Mouse (Mus musculus): Measurements from ENCODE around the gene Ism1. TPM values are rescaled to one million over a fixed set of nuclear protein-coding genes. Genes with fewer than 3 reads are reported as not detected.
A peak's percentile ranks its signal among the peaks of the same experiment; 100 is the strongest.

Ism1 gene
- total RNA-seq, 2 experiments from 2014 or later = 4.9 to 6.0 TPM

DNA sequence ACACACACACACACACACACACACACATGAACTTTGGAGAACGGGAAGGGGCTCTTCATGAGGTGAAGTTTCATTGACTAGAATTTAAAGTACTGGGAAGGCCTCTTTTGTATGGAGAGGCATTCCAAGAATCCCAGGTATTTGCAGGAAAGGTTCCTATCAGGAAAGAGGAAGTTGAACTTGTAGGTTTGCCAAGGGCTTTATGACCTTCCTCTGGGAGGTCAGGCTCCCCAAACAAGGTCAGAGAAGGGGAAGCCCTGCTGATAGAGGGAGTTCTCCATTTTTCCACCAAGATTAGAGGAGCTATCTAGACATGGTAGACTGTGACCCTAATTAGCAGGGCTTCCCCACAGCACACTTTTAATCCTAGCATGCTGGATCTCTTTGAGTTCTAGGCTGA, 39.8 kb downstream of the Ism1 start:
- no peak for DNase-seq

DNA sequence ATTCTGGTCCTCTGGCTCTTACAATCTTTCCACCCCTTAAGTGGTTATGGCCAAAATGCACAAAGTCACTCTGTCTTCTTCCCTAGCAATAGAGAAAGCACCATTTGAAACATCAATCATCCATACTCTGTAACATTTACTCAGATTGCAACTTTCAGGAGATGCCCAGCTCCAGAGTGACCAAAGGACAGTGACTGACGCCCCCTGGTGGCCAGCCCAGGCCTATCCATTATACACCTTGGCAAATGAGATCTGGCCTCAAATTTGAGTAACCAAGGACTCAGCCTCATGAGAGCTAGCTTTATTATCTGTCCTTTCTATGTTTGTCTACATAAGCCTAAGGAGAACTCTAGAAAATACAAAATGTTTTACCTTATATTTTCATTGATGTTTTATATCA, 44.7 kb downstream of the Ism1 start:
- DNase-seq = peak in 1 of 2 experiments; percentile 13

DNA sequence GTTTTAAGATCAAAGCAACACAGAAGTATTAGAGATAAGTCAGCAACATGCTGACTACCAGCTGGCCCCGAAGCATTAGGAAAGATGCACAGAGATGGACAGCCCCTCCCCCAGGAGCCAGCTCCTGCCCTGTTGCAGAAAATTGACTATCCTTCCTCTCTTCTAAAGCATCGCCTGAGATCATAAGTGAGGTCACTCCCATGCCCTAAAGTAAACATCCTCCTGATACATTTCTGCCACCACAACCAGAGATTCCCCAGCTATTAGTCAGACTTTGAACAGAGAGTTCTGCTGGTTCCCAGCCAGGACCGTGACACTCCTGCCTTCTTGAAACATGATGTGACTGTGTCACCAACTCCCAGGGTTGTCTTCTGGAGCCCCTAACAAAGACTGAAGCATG, 45.3 kb downstream of the Ism1 start:
- DNase-seq = no peak

DNA sequence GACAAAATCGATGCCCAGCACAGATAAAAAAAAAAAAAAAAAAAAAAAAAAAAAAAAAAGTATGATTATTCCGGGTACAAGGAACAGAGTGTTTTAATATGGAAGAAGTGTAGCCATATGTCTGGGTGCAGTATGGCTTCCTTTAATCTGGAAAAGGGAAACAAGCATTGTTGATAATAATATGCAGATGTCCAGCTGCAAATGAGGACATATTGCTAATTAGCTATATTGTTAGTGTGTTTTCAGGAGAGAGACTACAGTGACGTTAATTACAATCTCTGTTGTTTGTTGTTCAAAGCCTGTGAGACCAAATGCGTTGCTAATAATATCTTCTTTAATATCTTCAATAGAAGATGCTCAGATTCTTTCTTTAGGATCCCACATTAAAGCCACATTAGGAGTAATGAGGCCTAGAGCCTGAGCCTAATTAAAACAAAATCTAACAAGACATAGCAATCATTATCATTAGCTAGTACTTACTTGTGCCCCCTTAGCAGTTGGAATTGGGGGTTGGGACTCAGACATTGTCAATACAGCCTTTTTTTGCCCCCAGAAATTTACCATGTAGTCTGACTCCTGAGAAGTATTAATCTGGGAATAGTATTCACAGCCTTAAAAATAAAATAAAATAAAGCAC, 46.3 kb downstream of the Ism1 start:
- no peak for DNase-seq

DNA sequence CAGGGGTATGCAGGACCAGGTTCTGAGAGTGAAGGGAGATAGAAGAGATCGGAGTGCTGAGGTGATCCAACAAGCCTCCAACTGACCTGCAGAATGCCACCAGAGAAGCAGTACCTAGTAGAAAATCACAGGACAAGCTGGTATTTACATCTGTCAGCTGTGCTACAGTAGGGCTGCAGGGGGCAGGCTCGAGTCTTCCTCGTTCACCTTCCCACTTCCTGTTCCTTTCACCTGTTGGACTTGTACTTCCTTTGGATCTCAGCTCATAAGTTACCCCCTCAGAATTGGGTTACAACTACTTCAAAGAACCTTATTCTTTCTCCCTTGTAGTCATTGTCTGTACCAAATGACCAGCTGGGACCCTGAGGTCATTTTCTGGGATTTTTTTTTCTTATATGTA, 47.4 kb downstream of the Ism1 start:
- DNase-seq = no peak

DNA sequence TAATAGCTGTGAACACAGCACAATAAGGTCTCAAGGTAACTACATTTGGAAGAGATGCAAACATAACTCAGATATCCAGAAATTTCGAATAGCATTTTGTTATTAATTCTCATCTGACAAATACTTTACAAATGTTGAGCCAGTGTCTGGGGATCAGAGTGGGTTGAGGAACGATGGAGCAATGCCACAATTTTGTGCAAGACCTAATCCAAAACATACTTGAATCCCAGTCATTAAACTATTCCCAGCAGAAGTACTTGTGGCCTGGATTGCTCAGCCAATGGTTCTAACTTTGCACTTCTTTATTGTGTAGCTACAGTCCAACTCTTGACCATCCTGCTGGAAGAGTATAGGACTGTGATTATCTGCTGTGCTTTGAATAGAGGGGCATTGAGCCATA, 50.1 kb downstream of the Ism1 start:
- no peak for DNase-seq

DNA sequence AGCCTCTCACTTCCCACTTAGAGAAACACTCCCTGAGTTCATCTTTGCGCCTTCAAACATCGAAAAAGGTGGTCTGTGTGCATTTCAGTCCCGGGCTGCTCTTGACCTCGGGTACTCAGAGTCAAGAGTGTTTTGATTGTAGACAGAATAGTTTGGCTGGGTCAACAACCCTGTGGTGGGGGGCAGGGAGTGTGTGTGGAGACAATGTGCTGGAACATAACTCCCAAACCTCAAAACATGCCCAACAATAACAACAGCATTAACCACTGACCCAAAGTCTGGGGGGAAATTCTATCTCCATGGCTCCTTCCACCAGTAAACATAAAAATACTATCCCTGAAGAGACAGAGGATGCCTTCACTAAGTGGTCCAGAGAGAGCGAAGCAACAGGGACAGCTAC, 51.4 kb downstream of the Ism1 start:
- DNase-seq = no peak

DNA sequence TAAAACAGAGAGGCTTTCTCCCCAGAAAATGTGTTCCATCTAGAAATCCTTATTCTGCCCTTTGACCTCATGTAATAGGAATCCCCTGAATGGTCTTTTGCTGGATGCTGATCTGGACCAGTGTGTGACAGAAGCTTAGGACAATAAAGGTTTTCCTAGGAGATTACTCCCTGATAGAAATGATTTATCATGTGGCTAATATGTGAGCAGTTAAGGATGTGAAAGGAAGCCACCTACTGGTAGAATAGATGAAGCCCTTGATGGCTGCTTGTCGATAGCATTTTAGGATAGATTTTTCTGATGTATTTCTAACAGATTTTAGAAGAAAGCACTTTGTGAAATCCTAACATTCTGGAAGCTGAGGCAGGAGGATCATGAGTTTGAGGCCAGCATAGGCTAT, 64.4 kb downstream of the Ism1 start:
- no peak for DNase-seq

DNA sequence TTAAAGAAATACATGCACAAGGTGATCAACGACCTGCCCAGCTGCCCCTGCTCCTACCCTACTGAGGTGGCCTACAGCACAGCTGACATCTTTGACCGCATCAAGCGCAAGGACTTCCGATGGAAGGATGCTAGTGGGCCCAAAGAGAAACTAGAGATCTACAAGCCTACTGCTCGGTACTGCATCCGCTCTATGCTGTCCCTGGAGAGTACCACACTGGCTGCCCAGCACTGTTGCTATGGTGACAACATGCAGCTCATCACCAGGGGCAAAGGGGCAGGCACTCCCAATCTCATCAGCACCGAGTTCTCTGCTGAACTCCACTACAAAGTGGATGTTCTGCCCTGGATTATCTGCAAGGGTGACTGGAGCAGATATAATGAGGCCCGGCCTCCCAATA, 79.0 kb downstream of the Ism1 start:
- no peak for DNase-seq

DNA sequence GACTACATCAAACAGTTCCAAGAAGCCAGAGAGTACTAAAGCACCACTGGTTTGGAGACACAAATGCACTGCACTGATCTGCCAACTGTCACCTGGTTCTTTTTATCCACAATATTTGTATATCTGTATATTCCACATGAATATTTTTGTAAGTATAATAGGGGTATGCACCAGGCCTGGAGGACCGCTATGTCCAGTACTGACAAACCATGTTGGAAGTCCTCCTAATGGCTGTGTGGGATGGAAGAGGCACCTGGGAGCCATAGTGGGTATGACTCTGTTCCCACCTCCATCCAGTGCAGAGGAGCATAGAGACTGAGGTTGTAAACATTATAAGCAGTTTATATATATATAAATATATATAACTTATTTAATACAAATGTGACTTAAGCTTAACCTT, 79.5 kb downstream of the Ism1 start:
- DNase-seq = no peak

DNA sequence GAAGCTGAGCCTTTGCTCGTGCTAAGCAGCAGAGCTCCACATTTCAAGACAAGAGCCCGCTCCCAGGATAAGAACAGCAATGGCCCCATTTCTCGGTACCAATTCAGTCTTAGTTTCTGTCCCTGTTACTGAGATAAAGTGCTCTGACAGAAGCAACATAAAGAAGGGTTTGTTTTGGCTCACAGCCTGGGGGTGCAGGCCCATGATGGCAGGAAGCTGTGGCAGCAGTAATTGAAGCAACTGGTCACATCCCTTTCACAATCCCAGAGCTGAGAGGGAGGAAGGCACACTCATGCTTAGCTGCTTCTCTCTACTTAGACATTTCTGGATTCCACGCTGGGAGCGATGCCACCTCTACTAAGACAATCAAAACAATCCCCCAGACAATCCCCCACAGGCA, 86.4 kb downstream of the Ism1 start:
- no peak for DNase-seq

DNA sequence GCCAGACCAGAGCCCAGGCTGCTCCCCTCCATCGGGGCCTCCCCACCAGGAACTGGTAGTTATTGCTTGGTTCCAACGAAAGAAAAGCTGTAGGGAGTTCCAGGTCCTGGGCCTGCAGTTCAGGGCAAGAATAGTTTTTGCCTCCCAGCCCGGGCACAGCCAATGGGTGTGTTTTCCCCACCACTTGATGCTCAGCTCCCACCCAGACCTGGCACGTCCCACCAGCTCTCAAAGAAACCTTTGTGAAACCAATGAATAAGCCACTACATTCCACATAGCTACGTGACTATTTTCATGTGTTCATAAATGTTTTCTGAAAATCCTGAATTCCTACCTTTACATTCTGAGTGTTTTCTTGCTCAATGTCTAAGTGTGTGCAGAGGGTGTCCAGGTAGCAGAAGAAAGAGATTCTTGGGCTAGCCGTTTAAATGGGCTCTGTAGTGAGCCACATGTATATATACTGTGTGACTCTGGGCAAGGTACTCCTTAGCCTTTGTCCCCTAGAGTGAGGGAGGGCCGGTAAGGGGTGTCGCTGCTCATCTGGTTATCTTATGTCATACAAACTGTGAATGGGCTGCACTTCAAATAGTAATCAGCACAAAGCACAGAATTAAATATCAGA, 97.1 kb downstream of the Ism1 start:
- DNase-seq = no peak

DNA sequence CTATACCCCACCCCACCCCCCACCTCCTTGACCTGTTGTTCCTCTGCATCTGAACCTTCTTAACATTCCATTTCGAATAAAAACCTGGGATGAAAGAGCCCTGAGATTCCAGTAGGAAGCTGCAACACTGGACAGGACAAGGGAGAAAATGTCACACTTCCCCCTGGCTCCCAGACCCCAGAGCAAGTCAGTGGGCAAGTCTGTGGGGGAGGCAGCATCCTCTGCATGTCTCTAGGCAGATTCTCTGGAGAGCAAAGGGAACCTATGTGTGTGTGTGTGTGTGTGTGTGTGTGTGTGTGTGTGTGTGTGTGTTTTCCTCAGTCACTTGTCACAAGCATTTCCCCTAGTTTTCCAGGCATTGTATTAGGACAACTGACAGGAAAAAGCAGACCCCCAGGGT, 98.7 kb downstream of the Ism1 start:
- DNase-seq = no peak

DNA sequence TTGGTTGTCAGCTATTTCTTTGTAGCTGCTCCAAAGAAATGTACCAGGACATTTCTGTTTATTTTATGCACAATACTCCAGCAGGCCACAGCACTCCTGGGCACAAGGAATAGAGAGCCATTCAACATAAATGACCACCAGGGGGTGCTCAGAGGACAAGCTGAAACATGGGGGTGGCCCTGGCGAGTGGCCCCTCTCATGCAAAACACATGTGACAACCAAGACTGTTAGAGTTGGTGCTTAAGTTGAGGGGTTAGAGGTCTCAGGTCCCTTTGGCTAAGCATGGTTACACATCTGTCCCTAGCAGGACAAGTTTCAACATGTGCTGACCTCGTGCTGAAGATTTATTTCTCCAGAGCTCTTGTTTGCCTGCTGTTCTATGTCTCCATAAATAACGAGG, 100.3 kb downstream of the Ism1 start:
- no peak for DNase-seq

DNA sequence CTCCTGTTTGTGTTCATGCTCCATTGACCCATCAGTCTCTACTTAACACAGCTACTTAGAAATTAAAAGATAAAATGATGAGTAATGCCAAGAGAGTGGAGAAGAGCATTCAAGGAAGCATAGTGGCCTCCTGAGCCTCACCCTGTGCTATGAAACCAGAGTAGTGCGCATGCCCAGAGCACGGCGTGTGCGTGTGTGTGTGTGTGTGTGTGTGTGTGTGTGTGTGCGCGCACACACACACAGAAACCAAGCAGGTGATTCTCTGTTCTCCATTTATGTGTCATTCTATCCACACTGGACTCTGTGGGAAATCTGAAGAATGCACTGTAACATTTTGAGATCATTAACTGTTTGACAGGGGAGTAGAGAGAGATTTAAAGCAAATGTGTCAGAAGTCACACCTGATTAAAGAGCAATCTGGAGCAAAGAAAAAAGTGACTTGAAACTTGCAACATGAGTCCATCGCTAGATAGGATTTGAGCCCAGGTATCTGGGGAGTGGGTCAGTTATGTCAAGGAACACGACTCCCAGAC, 105.4 kb downstream of the Ism1 start:
- DNase-seq = no peak

DNA sequence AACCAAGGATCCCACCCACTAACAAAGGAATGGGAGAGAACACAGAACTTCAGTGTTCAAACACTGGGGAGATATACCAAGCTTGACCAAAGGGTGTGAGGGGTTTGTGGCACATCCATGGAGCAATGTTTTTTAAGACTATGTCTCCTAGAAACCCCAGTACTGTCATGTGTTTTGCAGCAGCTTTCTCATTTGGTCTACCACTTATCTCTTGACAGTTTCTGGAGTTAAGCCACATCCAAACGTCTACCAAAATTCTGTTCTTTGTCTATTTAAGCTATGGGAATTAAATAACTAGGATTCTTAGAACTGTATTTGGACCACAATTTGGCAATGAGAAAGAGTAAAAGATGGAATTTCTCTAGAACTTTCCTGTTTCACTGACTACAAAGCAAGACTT, 106.5 kb downstream of the Ism1 start:
- no peak for DNase-seq

DNA sequence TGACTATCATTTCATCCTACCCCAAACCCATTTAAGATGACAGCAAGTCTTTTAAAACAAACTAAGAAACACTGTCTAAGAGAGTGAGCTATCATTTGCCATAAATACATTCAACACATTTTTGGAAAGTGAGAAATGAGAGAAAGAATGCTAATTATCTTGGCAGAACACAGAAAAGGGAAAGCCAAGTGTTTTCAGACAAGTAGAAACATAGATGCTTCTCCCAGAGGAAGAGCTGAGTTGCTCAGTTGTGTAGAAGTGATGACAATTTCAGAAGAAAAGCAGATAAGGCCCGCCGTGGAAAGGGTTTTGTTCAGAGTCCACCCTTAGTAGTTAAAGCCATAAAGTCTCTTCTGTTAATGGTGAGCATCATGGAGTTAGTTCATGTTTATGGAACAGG, 107.0 kb downstream of the Ism1 start:
- DNase-seq = no peak

DNA sequence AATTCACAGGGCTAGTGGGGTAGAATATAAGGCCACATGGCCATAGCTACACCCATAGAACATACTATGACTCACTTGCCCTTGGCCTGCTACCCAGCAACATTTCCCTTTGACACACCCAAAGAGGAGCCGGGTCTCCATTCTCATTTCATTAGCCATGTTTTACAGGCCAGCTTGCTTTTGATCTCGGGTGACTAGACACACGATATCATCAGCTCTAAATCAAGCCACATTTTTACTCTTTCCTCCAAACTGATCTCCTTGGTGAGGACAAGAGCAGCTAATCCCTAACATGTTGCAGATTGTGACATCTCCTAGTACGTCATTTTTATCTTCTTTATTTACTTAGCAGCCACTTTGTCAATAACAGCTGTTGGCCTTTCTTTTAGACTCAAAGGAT, 110.7 kb downstream of the Ism1 start:
- no peak for DNase-seq

DNA sequence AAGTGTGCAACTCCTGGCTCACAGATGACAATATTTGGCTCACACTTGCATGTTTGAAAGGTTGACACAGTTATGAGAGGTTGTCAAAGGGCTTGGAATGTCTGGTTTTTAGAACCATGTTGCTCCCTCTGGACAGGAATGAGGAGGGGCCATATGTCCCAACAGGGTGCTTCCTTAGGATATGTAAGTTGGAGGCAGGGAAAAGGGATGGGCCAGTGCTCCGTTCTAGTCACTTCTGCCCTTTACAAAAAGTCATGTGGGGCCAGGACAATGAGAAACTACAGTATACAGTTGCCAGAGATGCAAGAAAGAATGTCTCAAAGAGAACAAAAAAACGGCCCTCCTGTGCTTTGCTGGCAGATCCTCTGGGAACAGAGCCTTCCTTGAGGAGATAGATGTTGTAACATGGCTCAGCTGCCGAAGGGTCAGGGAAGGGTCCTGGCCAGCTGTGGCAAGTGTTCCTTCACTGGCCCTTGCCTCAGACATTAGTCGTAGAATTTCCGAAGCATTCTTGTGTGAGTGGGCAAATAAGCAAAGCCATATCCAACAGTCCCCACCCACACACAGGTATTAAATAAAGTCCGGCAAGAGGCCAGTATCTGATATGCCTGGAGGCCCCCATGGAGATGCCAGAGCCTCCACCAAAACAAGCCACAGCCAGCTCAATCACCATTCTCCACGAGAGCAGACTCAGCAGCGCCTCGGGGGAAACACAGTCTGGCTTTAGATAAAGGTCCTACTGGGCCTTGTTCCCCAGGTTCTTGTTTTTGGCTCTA, 114.6 kb downstream of the Ism1 start:
- no peak for DNase-seq

DNA sequence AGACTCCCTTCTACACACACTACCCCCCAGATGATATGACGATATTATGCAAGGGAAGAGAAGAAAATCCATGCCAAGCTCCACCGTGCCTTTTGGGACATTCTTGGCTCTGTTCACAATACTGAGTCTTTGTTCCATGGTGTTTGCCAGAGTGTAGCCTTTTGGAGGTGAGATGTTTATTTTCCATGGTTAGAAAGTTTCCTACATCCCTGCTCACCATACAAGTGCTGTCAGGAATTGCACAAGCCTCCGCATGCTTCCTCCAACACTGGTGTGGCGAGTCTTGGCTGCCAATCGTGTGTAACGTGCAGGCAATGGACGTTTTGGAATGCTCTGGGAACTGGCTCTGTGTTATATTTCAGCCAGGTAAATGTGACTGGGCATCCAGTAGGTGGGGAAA, 126.1 kb downstream of the Ism1 start:
- no peak for DNase-seq

DNA sequence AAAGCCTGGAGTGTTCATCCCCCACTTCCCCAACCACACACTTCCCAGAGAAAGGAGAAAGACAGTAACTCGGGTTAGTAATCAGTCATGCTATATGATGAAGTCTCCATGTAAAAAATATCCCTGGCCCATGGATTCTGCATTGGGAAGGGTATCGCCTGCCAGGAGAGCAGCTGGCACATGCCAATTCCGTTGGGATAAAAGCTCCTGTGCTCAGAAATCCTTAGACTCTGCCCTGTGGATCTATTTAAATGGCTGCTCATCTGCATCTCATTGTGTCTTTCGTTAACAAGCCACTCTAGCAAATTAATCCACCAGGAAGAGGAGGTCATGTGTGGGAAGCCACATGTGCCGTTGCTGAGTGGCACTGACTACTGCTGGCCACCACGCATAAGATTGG, 129.9 kb downstream of the Ism1 start:
- DNase-seq = no peak

Measured in layer of hippocampus, postnatal 36 days (tissue).